Mouse (Mus musculus): ENCODE measurements around the gene Cnga3. TPM values are rescaled to one million over a fixed set of nuclear protein-coding genes. Genes with fewer than 3 reads are reported as not detected.

Gene Cnga3
- 0.14 TPM in 1 of 2 replicates, not detected in the other for polyA plus RNA-seq (2011; ENCODE audit: insufficient read length, low read depth, missing spikeins)

- Histone ChIP-seq H3K4me1 (ENCODE audit: control insufficient read depth, insufficient read depth, low read length) (no peaks in the 10 kb centered on the region), H3K27ac (ENCODE audit: insufficient read depth, low read length) (no peak within 1 kb of the TSS), H3K4me3 (ENCODE audit: insufficient read depth, low read length) (no peak within 1 kb of the TSS)
- TF ChIP-seq CTCF (IDR thresholded peaks at IDR 0.05; ENCODE audit: borderline replicate concordance, insufficient read depth, low read length) (no peak), POLR2A (IDR thresholded peaks at IDR 0.05; ENCODE audit: low read depth, low read length) (no peak)
These were observed at the start of gene Cnga3 for GRCm38 (mm10) chr1:37214144-37214543. Cnga3 (plus strand) TSS chr1:37214434.

GRCm38 (mm10) chr1:37166066-37166465 is 48.2 kb upstream of the Cnga3 start:
- no peak for TF ChIP-seq POLR2A (IDR thresholded peaks at IDR 0.05; ENCODE audit: low read depth, low read length)
- no peak for TF ChIP-seq CTCF (IDR thresholded peaks at IDR 0.05; ENCODE audit: borderline replicate concordance, insufficient read depth, low read length)
- H3K4me1 ChIP-seq (ENCODE audit: control insufficient read depth, insufficient read depth, low read length), result no peaks in the 10 kb centered on the region
- no peak overlapping the region for H3K27ac ChIP-seq (ENCODE audit: insufficient read depth, low read length)
- no peak overlapping the region for H3K4me3 ChIP-seq (ENCODE audit: insufficient read depth, low read length)

GRCm38 (mm10) chr1:37167918-37168317 is 46.3 kb upstream of the Cnga3 start:
- H3K4me3 ChIP-seq (ENCODE audit: insufficient read depth, low read length), result no peak overlapping the region
- H3K4me1 ChIP-seq (ENCODE audit: control insufficient read depth, insufficient read depth, low read length), result no peaks in the 10 kb centered on the region
- TF ChIP-seq CTCF (IDR thresholded peaks at IDR 0.05; ENCODE audit: borderline replicate concordance, insufficient read depth, low read length) (no peak), POLR2A (IDR thresholded peaks at IDR 0.05; ENCODE audit: low read depth, low read length) (no peak)
- no peak overlapping the region for H3K27ac ChIP-seq (ENCODE audit: insufficient read depth, low read length)

- H3K27ac ChIP-seq (ENCODE audit: insufficient read depth, low read length), result no peak overlapping the region
- no peak for TF ChIP-seq POLR2A (IDR thresholded peaks at IDR 0.05; ENCODE audit: low read depth, low read length)
- no peak for TF ChIP-seq CTCF (IDR thresholded peaks at IDR 0.05; ENCODE audit: borderline replicate concordance, insufficient read depth, low read length)
- no peak overlapping the region for H3K4me3 ChIP-seq (ENCODE audit: insufficient read depth, low read length)
- no peaks in the 10 kb centered on the region for H3K4me1 ChIP-seq (ENCODE audit: control insufficient read depth, insufficient read depth, low read length)
These were observed 36.4 kb upstream of the Cnga3 start for GRCm38 (mm10) chr1:37177874-37178273.

GRCm38 (mm10) chr1:37179852-37180251 is 34.4 kb upstream of the Cnga3 start:
- Histone ChIP-seq H3K4me1 (ENCODE audit: control insufficient read depth, insufficient read depth, low read length) (no peaks in the 10 kb centered on the region), H3K4me3 (ENCODE audit: insufficient read depth, low read length) (no peak overlapping the region), H3K27ac (ENCODE audit: insufficient read depth, low read length) (no peak overlapping the region)
- no peak for TF ChIP-seq POLR2A (IDR thresholded peaks at IDR 0.05; ENCODE audit: low read depth, low read length)
- TF ChIP-seq CTCF (IDR thresholded peaks at IDR 0.05; ENCODE audit: borderline replicate concordance, insufficient read depth, low read length), result no peak

- H3K4me3 ChIP-seq (ENCODE audit: insufficient read depth, low read length), result no peak overlapping the region
- no peak overlapping the region for H3K27ac ChIP-seq (ENCODE audit: insufficient read depth, low read length)
- H3K4me1 ChIP-seq (ENCODE audit: control insufficient read depth, insufficient read depth, low read length), result no peaks in the 10 kb centered on the region
- TF ChIP-seq POLR2A (IDR thresholded peaks at IDR 0.05; ENCODE audit: low read depth, low read length), result no peak
- TF ChIP-seq CTCF (IDR thresholded peaks at IDR 0.05; ENCODE audit: borderline replicate concordance, insufficient read depth, low read length), result no peak
These were observed 27.2 kb upstream of the Cnga3 start for GRCm38 (mm10) chr1:37187050-37187449.

- no peak for TF ChIP-seq POLR2A (IDR thresholded peaks at IDR 0.05; ENCODE audit: low read depth, low read length)
- TF ChIP-seq CTCF (IDR thresholded peaks at IDR 0.05; ENCODE audit: borderline replicate concordance, insufficient read depth, low read length), result no peak
- H3K27ac ChIP-seq (ENCODE audit: insufficient read depth, low read length), result no peak overlapping the region
These were observed 19.6 kb upstream of the Cnga3 start for GRCm38 (mm10) chr1:37194607-37195006.

GRCm38 (mm10) chr1:37201406-37201805 is 12.8 kb upstream of the Cnga3 start:
- H3K4me3 ChIP-seq (ENCODE audit: insufficient read depth, low read length), result no peak overlapping the region
- H3K27ac ChIP-seq (ENCODE audit: insufficient read depth, low read length), result no peak overlapping the region
- H3K4me1 ChIP-seq (ENCODE audit: control insufficient read depth, insufficient read depth, low read length), result no peaks in the 10 kb centered on the region
- TF ChIP-seq CTCF (IDR thresholded peaks at IDR 0.05; ENCODE audit: borderline replicate concordance, insufficient read depth, low read length), result no peak
- no peak for TF ChIP-seq POLR2A (IDR thresholded peaks at IDR 0.05; ENCODE audit: low read depth, low read length)

More at GRCm38 (mm10) chr1:37194607-37195006, 19.6 kb upstream of the Cnga3 start:
- no peak overlapping the region for H3K4me3 ChIP-seq (ENCODE audit: insufficient read depth, low read length)
- no peaks in the 10 kb centered on the region for H3K4me1 ChIP-seq (ENCODE audit: control insufficient read depth, insufficient read depth, low read length)

GRCm38 (mm10) chr1:37207743-37208142 is 6.5 kb upstream of the Cnga3 start:
- Histone ChIP-seq H3K27ac (ENCODE audit: insufficient read depth, low read length) (no peak overlapping the region), H3K4me1 (ENCODE audit: control insufficient read depth, insufficient read depth, low read length) (no peaks in the 10 kb centered on the region), H3K4me3 (ENCODE audit: insufficient read depth, low read length) (no peak overlapping the region)
- TF ChIP-seq CTCF (IDR thresholded peaks at IDR 0.05; ENCODE audit: borderline replicate concordance, insufficient read depth, low read length), result no peak
- no peak for TF ChIP-seq POLR2A (IDR thresholded peaks at IDR 0.05; ENCODE audit: low read depth, low read length)

- no peak overlapping the region for H3K27ac ChIP-seq (ENCODE audit: insufficient read depth, low read length)
- no peaks in the 10 kb centered on the region for H3K4me1 ChIP-seq (ENCODE audit: control insufficient read depth, insufficient read depth, low read length)
- no peak overlapping the region for H3K4me3 ChIP-seq (ENCODE audit: insufficient read depth, low read length)
- no peak for TF ChIP-seq POLR2A (IDR thresholded peaks at IDR 0.05; ENCODE audit: low read depth, low read length)
- TF ChIP-seq CTCF (IDR thresholded peaks at IDR 0.05; ENCODE audit: borderline replicate concordance, insufficient read depth, low read length), result no peak
These were observed 1.9 kb upstream of the Cnga3 start for GRCm38 (mm10) chr1:37212375-37212774.

- H3K4me1 ChIP-seq (ENCODE audit: control insufficient read depth, insufficient read depth, low read length), result no peaks in the 10 kb centered on the region
- no peak overlapping the region for H3K27ac ChIP-seq (ENCODE audit: insufficient read depth, low read length)
- no peak overlapping the region for H3K4me3 ChIP-seq (ENCODE audit: insufficient read depth, low read length)
- TF ChIP-seq POLR2A (IDR thresholded peaks at IDR 0.05; ENCODE audit: low read depth, low read length) (no peak), CTCF (IDR thresholded peaks at IDR 0.05; ENCODE audit: borderline replicate concordance, insufficient read depth, low read length) (no peak)
These were observed 4.2 kb downstream of the Cnga3 start for GRCm38 (mm10) chr1:37218386-37218785.

Data from embryonic fibroblast, embryonic 13.5 days (primary cell).